Mouse (Mus musculus) megakaryocyte, adult 5-6 weeks (primary cell): ENCODE results near the gene Galnt4. TPM values are rescaled to one million over a fixed set of nuclear protein-coding genes. Genes with fewer than 3 reads are reported as not detected.

Experiments
- ATAC-seq: 2 replicates; pipeline ENCODE4 v1.8.0; 2016; ENCODE audit warnings: mild to moderate bottlenecking, inconsistent platforms; ENCODE audit not compliant: poor library complexity, severe bottlenecking
- total RNA-seq, 2 experiments: library from RNA; stranded (forward) in 1 of 2; stranded (reverse) in 1 of 2; fragments of 153-499, 151-499 nt in 1 of 2; fragments of 221-1000, 200-1000 nt in 1 of 2; gene quantifications; 2 replicates each; pipeline versions ENCODE4 v1.2.3 to v1.2.4; 2015 to 2017

Gene Galnt4
- total RNA-seq, 2 experiments from 2014 or later = 9.9 to 12.6 TPM

DNA sequence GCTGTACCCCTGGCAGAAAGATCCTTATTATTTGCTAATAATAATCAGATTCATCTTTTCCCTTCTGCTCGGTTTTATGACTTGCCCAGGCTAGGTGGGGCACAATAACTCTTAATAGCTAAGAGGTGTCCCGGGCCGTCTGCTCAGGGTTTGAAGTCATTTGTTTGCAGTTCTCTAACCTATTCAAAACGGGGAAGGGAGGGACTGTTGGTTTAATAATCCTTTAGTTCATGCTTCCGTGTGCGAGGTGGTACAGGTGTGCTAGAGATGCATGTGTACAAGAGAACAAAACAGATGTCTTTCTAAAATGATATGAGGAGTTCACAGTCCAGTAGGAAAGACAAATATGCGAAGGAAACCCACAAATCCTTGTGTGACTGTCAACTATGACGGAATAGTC, 6.3 kb downstream of the Galnt4 start:
- ATAC-seq = no peak

DNA sequence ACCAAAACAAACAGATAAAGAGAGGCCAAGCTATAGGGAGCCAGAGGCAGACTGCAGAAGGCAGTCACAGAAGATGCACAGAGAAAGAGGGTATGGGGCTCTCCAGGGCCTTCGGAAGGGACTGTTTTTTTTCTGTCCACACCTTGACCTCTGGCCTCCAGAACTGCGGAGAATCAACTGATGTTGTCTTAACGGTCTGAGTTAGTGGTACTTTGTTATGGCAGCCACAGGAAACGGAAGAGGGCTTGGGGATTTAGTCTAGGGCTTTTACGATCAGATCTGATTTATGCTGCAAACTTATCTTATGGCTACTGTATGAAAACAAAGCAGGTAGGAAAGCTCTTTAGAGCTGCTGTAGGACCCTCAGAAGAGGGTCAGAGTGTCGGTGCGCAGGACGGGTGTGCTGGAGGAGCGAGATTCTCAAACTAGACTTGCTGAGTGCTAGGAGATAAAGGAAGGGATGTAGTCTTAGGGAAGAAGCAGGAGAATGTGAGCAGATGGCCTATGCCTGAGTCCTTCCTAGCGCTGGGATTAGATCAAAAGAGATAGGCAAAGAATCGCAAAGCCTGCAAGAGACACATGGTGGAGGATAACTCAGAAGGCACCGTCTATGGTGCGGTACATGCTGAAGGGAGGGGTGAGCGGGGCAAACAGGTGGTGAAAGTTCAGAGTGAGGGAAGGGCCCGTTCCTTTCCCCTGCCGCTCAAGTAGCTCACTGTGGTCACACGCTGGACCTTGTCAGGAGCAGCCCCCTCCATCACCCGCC, 7.7 kb downstream of the Galnt4 start:
- ATAC-seq = no peak

DNA sequence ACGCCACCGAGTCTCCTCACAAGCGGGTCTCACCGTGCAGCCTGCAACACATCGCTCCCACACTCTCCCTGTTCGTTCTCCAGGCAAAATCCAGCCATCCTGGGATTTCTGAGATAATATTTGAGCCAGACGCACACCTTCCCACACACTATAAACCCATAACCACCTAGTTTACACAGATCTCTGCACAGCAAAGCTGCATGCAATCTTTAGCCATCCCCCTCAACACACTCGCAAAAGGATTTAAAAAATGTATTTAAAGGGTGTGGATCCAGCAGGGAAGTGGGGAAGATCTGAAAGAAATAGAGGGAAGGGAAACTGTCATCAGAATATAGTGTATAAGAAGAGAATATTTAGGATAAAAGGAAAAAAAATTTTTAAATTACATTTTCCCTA, 8.3 kb downstream of the Galnt4 start:
- peak; percentile 16; the same call in 1 of the 2 replicates for ATAC-seq

DNA sequence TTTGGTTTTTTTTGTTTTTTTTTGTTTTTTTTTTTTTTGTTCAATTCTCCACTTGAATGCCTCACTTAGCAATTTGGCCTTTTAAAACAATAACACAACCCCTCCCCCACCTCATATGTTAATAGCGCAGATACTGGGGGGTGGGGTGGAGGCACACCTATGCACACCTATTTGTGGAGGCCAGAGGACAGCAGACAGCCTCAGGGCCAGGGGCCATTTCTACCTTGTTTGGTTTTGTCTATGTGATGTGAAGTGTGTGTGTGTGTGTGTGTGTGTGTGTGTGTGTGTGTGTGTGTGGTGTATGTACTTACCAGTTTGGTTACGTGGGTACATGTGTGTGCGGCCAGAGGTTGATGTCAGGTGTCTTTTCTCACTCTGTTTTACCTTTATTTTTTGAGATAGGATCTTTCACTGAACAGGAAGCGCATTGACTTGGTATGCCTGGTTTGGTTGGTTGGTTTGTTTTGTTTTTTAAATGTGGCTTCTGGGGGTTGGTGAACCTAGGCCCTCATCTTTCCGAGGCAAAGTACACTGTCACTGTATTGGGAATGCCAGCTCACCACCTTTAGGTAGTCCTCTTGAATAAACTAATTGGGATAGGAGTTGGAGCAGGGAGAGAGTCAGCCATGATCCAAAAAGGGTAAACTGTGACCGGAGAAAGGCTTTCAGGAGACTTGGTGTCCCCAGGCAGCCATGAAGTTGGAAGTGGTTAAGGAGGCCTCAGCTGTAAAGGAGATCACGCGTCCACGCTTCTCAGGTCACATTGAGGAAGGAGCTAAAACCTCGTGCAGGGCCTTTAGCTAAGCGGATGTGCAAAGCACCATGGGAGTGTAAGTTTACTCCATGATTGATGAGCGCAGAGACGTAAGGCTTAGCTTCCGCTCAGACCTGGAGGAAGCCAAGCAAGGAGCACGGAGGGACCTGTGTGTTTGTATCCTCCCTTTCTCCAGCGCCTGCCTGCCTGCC, 9.0 kb downstream of the Galnt4 start:
- no peak for ATAC-seq

DNA sequence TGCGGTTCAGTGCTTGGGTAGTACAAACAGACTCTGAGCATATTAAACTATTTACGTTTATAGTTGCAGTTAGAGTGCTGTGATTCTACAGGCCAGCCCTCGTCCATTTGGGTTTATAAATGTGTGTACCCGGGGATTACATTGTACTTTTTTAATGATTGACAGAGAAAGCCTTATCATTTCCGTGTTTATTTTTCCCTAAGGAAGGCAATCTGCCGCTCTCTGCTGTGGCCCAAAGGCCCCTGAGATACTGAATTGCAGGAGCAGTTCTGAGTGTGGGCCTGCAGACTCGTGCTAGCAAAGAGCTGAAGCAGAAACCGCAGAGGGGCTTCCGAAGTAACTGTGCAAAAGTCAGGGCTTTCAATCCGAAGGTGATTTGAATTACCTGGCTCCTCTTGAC, 9.9 kb downstream of the Galnt4 start:
- no peak for ATAC-seq

DNA sequence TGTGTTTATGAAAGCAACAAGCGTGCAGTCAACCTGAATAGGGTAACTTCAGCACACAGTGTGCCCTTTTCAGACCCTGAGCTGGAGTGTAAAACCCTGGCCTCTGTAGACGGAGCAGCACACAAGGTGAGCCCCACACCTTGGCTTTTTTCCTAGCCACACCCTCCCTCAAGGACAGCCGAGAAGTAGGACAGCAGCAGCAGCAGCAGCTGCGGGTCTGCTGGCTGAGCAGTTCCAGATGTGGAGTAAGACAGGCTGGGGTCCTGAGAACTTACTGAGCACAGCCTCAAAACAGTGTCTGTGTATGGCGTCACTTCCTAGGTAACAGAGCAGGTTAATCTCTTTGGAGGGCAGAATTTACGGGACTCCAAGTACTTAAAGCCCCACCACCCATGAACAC, 10.7 kb downstream of the Galnt4 start:
- ATAC-seq = no peak

DNA sequence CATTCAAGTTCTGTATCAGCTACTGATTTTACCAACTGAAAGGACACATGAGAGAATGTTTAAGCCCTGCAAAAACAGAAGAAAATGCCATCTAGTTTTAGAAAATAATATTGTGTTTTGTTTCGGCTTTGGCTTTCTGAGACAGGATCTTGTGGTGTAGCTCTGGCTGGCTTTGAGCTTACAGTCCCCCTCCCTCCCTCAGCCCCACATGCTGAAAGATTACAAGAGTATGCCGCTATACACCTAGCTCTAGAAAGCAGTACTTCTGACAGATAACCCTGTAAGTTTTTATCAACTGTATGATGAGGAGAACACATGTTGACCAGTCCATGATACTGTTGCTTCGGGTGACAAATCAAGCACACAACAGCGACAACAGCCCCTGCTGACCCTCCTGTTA, 11.5 kb downstream of the Galnt4 start:
- ATAC-seq = no peak

DNA sequence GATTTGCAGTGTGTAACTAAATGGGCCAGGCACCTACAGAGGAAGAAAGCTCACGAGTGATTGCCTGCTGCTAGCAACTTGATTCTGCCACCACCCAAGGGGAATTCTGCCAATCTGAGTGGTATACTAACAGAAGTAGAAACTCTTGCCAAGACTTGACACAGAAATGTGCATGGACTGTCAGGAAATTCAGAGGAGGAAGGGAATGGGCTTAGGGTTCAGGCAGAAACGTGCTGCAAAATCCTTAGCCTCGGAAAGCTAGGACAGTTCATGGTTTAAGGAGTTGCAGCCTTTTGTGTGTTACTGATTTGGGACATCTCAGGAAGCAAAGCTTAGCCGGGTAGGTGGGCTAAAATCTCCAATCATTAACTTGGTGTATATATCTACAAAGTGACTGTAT, 18.3 kb downstream of the Galnt4 start, which contains the start of gene Phxr2:
TSS of gene Phxr2 (minus strand) at position 101 of the 400 bp plus-strand sequence.
- ATAC-seq = no peak

DNA sequence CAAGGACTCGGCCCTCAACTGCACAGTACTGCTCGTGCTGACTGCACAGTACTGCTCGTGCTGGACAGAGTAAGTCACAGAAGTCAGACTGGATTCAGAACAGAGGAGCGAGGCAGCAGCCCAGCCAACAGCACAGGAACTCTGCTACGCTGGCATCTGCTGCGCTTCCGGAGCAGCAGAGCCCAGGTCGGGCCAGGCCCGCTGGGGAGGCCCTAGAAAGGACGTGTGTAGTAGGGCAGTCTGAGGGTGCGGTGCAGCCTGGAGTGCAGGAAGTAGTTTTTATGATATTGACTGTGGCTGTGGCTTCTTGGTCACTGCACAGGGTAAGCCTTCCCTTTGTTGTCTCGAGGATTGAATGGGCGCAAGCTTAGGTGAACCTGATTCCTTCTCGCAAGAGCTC, 19.0 kb downstream of the Galnt4 start:
- peak; percentile 45 for ATAC-seq

DNA sequence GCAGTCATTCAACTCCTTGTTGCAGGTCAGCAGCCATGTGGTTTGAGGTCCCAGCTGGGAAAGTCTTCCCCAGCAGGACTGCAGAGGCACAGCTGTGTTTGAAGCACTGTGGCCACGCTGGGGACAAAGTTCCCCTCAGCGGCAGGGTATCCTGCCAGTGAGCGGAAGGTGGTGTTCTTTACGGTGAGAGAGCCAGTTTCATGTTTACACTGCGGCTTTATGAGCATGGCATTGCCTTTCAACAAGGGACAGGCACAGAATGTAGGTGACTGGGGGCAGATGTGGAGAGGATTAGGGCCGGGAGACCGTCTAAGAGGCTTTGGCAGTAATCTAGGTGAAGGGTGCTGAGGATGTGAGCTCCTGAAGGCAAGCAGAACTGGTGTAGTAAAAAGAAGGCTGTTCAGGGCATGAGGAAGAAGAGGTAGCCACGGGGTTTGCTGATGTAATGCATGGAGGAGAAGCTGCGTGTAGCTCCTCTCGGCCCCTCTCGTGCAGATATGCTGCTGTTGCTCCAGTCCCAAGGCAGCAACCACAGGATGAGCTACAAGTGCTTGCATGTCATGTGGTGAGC, 19.8 kb downstream of the Galnt4 start:
- peak; percentile 64 for ATAC-seq

DNA sequence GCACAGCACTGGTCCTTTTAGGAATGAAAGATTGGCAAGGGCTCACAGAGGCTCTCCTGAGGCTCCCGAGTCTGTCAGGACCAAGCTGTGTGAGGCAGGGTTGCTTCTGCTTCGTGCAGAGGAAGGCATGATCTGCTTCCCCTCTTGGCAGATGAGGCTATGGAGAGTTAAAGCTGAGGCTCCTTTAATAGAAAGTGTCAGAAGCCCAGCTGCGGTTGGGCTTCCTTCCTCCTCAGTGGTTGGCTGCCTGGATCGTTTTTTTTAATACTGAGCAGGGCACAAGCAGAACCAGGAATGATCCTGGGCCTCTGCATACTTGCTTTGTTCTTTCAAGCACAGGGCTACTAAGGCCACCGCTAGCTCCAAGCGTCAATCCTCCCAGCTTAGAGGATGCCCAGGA, 22.7 kb downstream of the Galnt4 start:
- ATAC-seq = peak; percentile 68

DNA sequence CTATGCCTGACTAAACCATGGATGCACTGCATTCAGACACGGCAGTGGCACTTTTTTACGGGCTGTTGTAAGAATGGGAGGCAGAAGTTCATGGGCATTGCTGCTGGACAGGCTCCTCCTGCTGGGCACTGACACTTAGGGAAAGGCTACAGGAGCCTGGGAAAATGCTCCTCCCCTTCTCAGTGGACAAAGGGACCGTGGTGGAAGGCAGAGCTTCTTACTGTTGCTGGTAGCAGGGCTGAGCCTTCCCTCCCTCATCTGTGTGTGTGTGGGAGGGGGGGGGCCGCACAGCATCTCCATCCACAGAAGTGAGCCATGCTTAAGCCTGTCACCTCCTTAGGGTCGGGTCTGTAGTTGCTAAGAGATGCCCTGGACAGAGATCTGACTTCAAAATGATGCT, 23.3 kb downstream of the Galnt4 start:
- ATAC-seq = no peak

DNA sequence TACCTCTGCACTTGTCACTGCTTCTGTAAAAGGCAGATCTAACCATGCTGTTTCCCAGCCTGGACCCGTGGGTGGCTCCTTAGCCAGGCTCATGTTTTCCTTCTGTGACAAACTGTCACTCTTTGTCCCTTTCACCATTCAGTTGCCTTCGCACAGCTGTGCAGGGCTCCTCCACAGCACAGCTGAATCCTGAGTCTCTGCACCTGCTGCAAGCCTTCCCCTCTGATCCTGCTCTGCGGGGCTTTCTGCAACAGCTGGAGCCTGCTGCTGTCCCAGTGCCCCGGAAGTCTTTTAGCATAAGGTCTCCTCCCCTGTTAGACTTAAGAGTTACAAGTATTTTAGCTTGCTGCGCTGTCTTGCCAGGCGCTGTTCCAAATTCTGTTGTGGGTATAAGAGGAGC, 24.2 kb downstream of the Galnt4 start:
- no peak for ATAC-seq

DNA sequence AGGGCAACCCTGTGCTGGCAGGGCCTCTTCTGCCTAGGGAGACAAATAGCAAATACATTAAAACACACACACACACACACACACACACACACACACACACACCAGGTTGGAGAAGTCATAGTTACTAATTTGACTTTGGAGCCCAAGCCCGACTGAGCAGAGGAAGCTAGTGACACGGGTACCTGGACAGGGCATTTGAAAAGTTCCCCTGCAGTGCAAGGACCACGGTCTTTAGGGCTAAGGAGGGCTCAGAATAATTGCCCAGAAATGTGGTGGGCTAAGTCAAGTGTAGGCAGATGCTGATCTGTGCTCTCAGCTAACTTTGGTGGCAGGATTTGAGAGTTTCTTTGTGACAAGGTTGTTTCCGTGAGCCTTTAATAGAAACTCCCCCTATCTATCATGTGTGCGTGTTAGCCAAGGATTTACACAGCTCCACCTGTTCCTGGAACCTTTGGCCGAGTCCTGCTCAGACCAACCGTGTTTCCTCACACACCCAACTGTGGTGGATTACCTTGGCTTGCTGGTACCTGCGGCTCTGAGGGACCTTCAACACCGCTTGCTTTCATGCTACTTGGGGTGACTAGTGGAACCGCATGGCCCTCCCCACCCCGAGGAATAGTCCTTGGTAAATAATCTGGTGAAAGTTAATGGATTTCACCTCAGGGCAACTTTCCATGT, 24.8 kb downstream of the Galnt4 start:
- ATAC-seq = no peak

DNA sequence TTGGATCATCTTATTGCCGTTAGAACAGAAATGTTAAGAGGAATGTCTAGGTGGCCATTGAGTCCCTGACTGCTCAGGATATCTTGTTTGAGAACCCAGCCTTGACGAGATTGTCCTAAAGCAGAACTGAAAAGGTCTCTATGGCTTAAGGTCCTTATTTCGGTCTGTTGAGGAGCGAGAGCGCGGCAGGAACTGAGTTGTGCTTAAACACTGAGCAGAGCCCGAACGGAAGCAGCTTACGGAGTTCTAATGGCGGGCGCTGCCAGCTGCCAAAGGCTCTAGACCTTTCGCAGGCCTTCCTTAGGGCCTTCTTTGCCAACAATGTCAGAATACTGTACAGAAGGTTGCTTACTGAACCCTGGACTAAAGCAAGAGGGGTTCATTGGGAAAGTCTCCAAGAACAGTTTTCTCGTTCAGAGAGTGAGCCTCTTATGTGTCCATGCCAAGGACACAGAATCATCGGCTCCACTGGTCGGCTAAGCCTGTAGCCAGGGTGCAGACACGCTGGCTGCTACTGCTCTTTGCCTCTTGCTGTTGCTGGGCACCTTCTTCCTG, 25.4 kb downstream of the Galnt4 start:
- no peak for ATAC-seq

DNA sequence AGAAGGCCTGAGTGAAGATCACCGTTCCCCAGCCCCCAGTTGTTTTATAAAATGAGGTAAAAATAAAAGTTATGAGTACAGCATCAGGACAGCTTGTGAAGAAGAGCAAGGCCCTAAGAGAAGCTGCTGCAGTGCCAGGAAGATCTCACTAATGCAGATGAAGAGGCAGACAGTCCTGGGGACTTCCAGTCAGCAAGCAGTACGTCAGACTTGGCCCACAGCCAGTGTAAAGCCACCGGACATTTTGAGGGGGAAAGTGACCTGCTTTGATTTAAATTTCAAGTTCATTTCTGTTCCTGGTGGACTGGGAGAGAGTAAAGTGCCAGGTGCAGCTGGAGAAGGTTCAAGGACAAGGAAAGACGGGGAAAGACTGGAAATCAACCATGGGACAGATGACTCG, 28.4 kb downstream of the Galnt4 start:
- no peak for ATAC-seq

DNA sequence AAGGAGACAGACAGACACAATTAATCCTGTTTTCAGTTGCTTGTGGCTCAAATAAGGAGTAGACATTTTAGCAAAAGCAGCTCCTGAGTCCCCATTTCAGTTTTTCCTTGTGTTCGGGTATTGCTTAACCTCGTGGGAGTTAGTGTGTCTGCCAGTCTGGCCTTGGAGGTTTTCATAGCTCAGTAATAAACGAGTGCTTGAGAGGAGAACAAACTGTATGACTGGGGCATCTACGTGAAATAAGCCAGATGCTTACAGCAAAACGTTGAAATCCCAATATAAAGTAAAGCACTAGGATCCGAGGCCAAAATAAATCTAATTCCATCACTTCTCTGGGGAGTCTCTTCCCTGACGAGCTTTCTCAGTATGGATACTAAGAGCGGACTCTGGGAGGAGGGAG, 37.7 kb downstream of the Galnt4 start:
- ATAC-seq = no peak

DNA sequence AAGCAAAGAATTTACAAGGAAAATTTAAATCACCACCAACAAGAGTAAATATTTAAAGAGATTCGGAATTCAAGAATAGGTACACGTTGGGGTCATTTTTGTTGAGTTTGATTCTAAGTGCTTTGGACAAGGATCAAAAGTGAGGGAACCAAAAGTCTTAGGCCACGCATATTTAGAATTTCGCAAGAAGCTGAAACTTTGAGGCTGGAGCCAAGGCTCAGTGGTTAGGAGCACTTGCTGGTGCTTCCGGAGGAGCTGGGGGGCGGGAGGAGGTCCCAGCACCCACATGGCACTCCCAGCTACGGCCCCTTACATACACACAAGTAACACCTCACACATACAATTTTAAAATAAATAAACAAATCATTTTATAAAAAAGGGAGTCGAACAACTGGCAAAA, 38.6 kb downstream of the Galnt4 start:
- 0 out of 2 replicates have a peak, but pooled peaks have one; percentile 24 for ATAC-seq

DNA sequence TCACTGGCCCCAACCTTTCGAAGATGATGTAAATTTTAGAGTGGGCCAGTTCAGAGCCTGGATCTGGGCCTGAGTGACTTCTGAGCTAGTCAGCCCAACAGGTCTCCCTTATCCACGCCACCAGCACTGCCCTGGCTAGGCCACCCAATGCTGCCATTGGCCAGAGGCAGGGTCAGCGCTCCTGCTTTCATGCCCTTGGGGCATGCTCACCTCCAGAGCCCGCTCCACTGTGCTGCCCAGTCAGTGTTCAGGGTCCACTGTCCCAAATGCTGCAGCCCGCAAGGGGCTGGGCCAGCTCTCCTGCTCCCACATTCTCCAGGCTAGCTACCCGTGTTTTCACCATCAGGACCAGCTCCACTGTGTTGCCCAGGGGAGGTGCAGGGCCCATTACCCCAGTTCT, 42.1 kb downstream of the Galnt4 start:
- no peak for ATAC-seq

DNA sequence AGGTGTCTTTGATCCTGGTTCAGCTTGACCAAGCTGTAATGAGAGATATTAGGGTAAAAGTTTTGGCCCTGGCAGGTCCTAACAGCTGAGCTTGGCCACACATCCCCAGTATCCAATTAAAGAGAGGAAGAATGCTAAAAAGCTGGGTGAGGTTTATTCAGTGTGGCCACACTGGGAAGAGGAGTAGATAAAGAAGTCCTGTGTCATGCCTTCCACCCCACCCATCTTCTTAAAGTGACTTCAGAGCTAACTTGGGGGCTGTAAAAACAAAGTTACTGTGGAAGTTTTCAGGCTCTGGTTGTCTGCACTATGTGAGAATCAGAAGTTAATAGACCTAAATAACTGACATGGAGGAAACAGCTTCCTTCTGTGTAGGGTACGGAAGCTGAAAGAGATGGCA, 43.6 kb downstream of the Galnt4 start:
- ATAC-seq = no peak

DNA sequence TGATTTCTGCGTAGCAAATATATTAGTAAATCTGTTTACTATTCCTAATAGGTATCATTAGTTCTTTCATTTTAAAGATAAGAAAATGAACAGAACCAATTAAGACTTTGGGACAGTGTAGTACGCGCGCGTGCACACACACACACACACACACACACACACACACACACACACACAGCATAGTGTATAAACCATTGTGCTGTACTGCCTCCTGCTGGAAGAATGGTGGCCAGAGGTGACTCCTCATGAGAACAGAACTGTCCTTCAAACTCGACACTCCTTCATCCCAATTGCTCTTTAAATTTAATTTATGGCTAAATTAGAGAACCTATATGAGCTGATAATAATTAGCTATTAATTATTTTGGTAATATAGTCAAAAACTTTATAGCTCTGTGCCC, 44.1 kb downstream of the Galnt4 start:
- ATAC-seq = peak; percentile 70
